21 mouse cellular contexts compared by ENCODE assay signal in genomic region chr8:92747951-92748350, GRCm38 (mm10).
DNase-seq lines count a peak whose midpoint lies in the region; ATAC-seq lines count a peak whose summit lies in the region.
"Had no signal": no experiment of that assay in that cellular context is flagged by ENCODE, and none has a peak within 500 bp of the region (broad histone marks: within the 10 kb centered on the region; RNA-seq: fewer than 3 reads in every experiment).

No protein-coding gene starts in this region.

- no peak for DNase-seq in frontal cortex, postnatal 10 days (ENCODE audit: low spot score in 2 of 2)
- peak; percentile 40 for DNase-seq in NIH3T3 (ENCODE audit: low read depth)
- no peak for DNase-seq in lung, postnatal 25 days (ENCODE audit: low spot score)
- DNase-seq in left cerebral cortex, adult 8-10 months (ENCODE audit: low spot score in 2 of 2): no peak
- DNase-seq in natural killer cell, adult 2 months (ENCODE audit: low spot score in 2 of 2): no peak
- DNase-seq: adrenal gland, adult 8-10 months; B cell, adult 2 months; cerebellum, adult 11-12 months; kidney, adult 9 months; kidney, postnatal 25 days; liver, postnatal 0 days; right cerebral cortex, postnatal 4 days had no signal

- 20% methylated on average over 6 of the region's 6 CpGs for WGBS in forebrain, embryonic 16.5 days
- WGBS in midbrain, embryonic 15.5 days: 26% methylated on average over 6 of the region's 6 CpGs

- no peaks in the 10 kb centered on the region for H3K9me3 ChIP-seq in forebrain, embryonic 16.5 days (ENCODE audit: control insufficient read depth, low read length)
- H3K9me3 ChIP-seq in midbrain, embryonic 15.5 days: no peaks in the 10 kb centered on the region
- H3K9me3 ChIP-seq: heart, embryonic 10.5 days; hindbrain, embryonic 12.5 days; intestine, embryonic 15.5 days; limb, embryonic 10.5 days had no signal

- peaks cover 12% of the 10 kb centered on the region for H3K4me1 ChIP-seq in forebrain, embryonic 16.5 days (replicated peaks; ENCODE audit: control insufficient read depth, insufficient read depth, low read length)
- peaks cover 25% of the 10 kb centered on the region for H3K4me1 ChIP-seq in midbrain, embryonic 15.5 days
- H3K4me1 ChIP-seq: heart, embryonic 10.5 days; intestine, embryonic 15.5 days; limb, embryonic 10.5 days had no signal

- H3K4me3 ChIP-seq in forebrain, embryonic 16.5 days (replicated peaks; ENCODE audit: low read length): no peak overlapping the region
- no peak overlapping the region for H3K4me3 ChIP-seq in midbrain, embryonic 15.5 days
- H3K4me3 ChIP-seq: heart, embryonic 10.5 days; hindbrain, embryonic 12.5 days; intestine, embryonic 15.5 days; left cerebral cortex, adult 2 months; limb, embryonic 10.5 days had no signal

- no peaks in the 10 kb centered on the region for H3K36me3 ChIP-seq in forebrain, embryonic 16.5 days (ENCODE audit: control insufficient read depth, insufficient read depth)
- H3K36me3 ChIP-seq in midbrain, embryonic 15.5 days (replicated peaks): no peaks in the 10 kb centered on the region
- H3K36me3 ChIP-seq: heart, embryonic 10.5 days; hindbrain, embryonic 12.5 days; intestine, embryonic 15.5 days; limb, embryonic 10.5 days had no signal

- no peak overlapping the region for H3K9ac ChIP-seq in forebrain, embryonic 16.5 days (replicated peaks; ENCODE audit: low read depth, low read length)
- no peak overlapping the region for H3K9ac ChIP-seq in midbrain, embryonic 15.5 days
- H3K9ac ChIP-seq: hindbrain, embryonic 12.5 days; intestine, embryonic 15.5 days; liver, postnatal 0 days had no signal

- H3K4me2 ChIP-seq in forebrain, embryonic 16.5 days (ENCODE audit: low read length): no peak overlapping the region
- 0 out of 2 replicates have a peak overlapping the region, but pooled peaks have one; percentile 2 for H3K4me2 ChIP-seq in midbrain, embryonic 15.5 days
- H3K4me2 ChIP-seq: hindbrain, embryonic 12.5 days; intestine, embryonic 15.5 days had no signal

- H3K27me3 ChIP-seq in forebrain, embryonic 16.5 days (replicated peaks; ENCODE audit: control insufficient read depth, insufficient read depth, low read length): no peaks in the 10 kb centered on the region; the same call in 1 of the 2 replicates
- 0 out of 2 replicates have a peak, but pooled peaks cover 4% of the 10 kb centered on the region for H3K27me3 ChIP-seq in midbrain, embryonic 15.5 days (replicated peaks)
- H3K27me3 ChIP-seq: intestine, embryonic 15.5 days had no signal

- no peak overlapping the region for H3K27ac ChIP-seq in forebrain, embryonic 16.5 days (ENCODE audit: low read length)
- no peak overlapping the region for H3K27ac ChIP-seq in midbrain, embryonic 15.5 days
- H3K27ac ChIP-seq: heart, embryonic 10.5 days; hindbrain, embryonic 12.5 days; intestine, embryonic 15.5 days; left cerebral cortex, adult 2 months; limb, embryonic 10.5 days; macrophage had no signal

- peak; percentile 62; the same call in 1 of the 2 replicates for ATAC-seq in frontal cortex, adult (ENCODE audit: low TSS enrichment)
- peak; percentile 57 for ATAC-seq in forebrain, embryonic 16.5 days
- ATAC-seq in midbrain, embryonic 15.5 days (replicated peaks): no peak
- ATAC-seq: intestine, embryonic 15.5 days; liver, postnatal 0 days had no signal
